Mouse (Mus musculus) hindbrain, embryonic 13.5 days (tissue): Measurements from ENCODE around the gene C1qtnf7. TPM values are rescaled to one million over a fixed set of nuclear protein-coding genes. Genes with fewer than 3 reads are reported as not detected.

Source experiments
- ATAC-seq: fragments of 200-750 bp; cut with Nextera tagmentation; 2 replicates; pipeline ENCODE4 v1.8.0; 2017; ENCODE audit warnings: moderate TSS enrichment; ENCODE audit not compliant: low FRiP score
- H3K27ac ChIP-seq: fragments of 300-500 bp; sonication (generic); 2 replicates; pipeline ENCODE4 v1.5.1; 2015; ENCODE audit warnings: inconsistent platforms, mild to moderate bottlenecking, moderate library complexity
- H3K27me3 ChIP-seq: fragments of 300-500 bp; sonication (generic); 2 replicates; pipeline ENCODE4 v1.6.1; 2015; ENCODE audit warnings: mild to moderate bottlenecking, inconsistent platforms
- H3K36me3 ChIP-seq: fragments of 300-500 bp; sonication (generic); 2 replicates; pipeline ENCODE4 v1.6.1; 2015; ENCODE audit warnings: mild to moderate bottlenecking, inconsistent platforms
- H3K4me1 ChIP-seq: fragments of 300-500 bp; sonication (generic); replicated peaks from 2 replicates; pipeline ENCODE4 v1.6.1; 2015; ENCODE audit warnings: inconsistent platforms
- H3K4me2 ChIP-seq: fragments of 300-500 bp; sonication (generic); 2 replicates; pipeline ENCODE4 v1.6.1; 2015; ENCODE audit warnings: inconsistent platforms, mild to moderate bottlenecking, moderate library complexity
- H3K4me3 ChIP-seq: fragments of 300-500 bp; sonication (generic); 2 replicates; pipeline ENCODE4 v1.5.1; 2015; ENCODE audit warnings: mild to moderate bottlenecking, inconsistent platforms
- H3K9ac ChIP-seq: fragments of 300-500 bp; sonication (generic); 2 replicates; pipeline ENCODE4 v1.6.1; 2015; ENCODE audit warnings: mild to moderate bottlenecking, inconsistent platforms
- H3K9me3 ChIP-seq: fragments of 300-500 bp; sonication (generic); 2 replicates; pipeline ENCODE4 v1.6.1; 2016; ENCODE audit warnings: inconsistent platforms
- WGBS: fragments of 180-500 bp; shearing (Covaris S2); methylation state at CpG from one replicate; pipeline ENCODE4 v1.1.7; 2015; 5-methylcytosine and 5-hydroxymethylcytosine counted together
- polyA plus RNA-seq: library from polyadenylated mRNA; unstranded; fragments of >200 nt; fragmentation: Nextera tagmentation; extraction: Ambion mirVana; gene quantifications from 2 replicates; pipeline ENCODE4 v1.2.1, GENCODE M21; 2015

Gene C1qtnf7
- 0.98 and 2.2 TPM in 2 replicates for polyA plus RNA-seq

DNA sequence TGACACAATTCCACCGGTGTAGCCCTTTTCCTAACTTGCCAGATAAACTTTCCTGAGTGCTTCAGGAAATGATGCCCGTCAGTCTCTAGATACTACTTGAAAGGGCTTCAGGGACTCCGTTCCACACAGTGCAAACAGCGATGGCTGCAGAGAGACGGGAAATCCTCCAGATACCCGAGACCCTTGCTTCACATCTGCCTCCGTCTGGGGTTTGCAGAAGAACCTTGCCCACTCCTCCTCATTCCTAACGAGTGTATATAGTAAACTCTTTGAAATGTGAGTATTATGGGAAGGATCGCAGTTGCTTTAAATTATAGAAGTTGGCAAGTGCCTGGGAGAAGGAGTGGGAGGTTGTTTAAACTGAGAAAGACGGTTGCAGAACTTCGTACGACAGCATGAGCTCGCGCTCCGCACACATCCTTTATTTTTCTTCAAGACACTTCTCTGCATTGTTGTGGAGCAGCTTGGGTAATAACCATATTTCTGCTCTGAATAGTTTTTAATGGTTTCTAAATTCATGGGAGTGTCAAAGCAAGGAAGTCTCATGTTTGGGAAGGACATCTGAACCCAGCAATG is at the start of gene C1qtnf7:
C1qtnf7 (plus strand) TSS at position 138 of the 576 bp plus-strand sequence.
- Histone ChIP-seq H3K36me3 (no peaks in the 10 kb centered on the region), H3K4me2 (no peak within 1 kb of the TSS), H3K27me3 (no peaks in the 10 kb centered on the region), H3K9ac (no peak within 1 kb of the TSS), H3K4me3 (no peak within 1 kb of the TSS), H3K9me3 (no peaks in the 10 kb centered on the region), H3K27ac (no peak within 1 kb of the TSS), H3K4me1 (no peaks in the 10 kb centered on the region)
- WGBS, result 74% methylated on average over 15 of the region's 15 CpGs
- no peak for ATAC-seq

DNA sequence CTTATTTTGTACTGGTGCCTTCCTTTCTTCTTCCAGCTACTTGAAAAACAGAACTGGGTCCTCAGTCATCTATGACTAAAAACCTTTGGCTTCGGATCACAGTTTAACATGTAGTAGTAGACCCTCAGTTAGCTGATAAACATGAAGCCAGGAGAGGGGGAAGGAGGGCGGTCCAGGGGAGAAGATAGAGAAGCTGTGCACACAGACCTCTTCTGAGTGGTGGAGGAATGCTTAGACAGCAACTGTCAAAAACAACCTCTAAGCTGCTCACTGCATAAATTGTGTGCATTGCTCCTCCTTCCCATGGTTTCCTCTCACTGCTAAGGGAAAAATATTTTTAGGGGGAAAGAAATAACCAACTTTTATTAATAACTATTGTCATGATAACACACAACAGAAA is 48.6 kb upstream of the C1qtnf7 start:
- no peak for ATAC-seq
- H3K27ac ChIP-seq, result no peak overlapping the region
- H3K4me3 ChIP-seq, result no peak overlapping the region
- no peaks in the 10 kb centered on the region for H3K36me3 ChIP-seq
- H3K4me2 ChIP-seq, result no peak overlapping the region
- H3K4me1 ChIP-seq, result no peaks in the 10 kb centered on the region
- H3K27me3 ChIP-seq, result no peaks in the 10 kb centered on the region
- no peak overlapping the region for H3K9ac ChIP-seq
- H3K9me3 ChIP-seq, result no peaks in the 10 kb centered on the region
- 100% methylated on average over 2 of the region's 2 CpGs for WGBS

DNA sequence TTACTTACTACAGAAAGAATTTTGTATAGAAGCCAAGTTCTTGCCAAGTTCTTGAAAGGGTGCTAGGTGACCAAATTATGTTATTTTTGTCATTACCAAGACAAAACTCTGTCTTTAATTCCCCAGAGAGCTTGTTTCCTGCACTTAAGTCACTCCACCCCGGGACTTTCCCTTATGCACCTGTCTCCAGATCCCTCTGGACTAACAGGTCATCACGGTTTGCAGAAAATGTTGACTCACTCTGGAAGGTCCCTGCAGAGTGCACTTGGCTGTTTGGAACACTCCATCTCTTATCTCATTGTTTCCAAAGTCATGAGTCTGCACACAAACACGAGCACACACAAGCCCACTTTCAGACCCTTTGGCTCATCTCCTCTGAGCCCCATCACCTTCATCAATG is 48.1 kb upstream of the C1qtnf7 start:
- Histone ChIP-seq H3K4me1 (no peaks in the 10 kb centered on the region), H3K9me3 (no peaks in the 10 kb centered on the region), H3K27me3 (no peaks in the 10 kb centered on the region), H3K4me2 (no peak overlapping the region), H3K36me3 (no peaks in the 10 kb centered on the region), H3K9ac (no peak overlapping the region), H3K27ac (no peak overlapping the region), H3K4me3 (no peak overlapping the region)
- no peak for ATAC-seq
- 78% methylated on average over 3 of the region's 3 CpGs for WGBS

DNA sequence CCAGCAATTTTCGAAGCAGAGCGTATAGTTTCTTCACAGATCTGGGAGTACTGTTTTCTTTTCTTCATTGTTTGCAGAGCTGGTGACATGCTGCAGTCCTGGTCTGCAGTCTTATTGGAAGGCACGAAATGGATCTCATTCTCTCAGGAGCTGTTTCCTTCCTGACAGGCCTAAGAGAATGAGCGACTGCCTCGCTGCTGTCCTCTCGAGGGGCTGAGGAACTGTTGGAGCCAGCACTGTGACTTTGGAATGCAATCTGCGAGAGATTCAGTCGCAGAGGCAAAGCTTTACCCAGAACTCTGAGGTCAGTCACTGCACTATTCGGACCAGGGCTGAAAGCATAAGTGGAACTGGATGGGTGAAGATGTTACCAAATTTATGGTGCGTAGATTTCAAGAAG is 46.4 kb upstream of the C1qtnf7 start:
- no peak overlapping the region for H3K4me3 ChIP-seq
- no peak for ATAC-seq
- H3K9ac ChIP-seq, result no peak overlapping the region
- WGBS, result 83% methylated on average over 10 of the region's 10 CpGs
- H3K9me3 ChIP-seq, result no peaks in the 10 kb centered on the region
- H3K27me3 ChIP-seq, result no peaks in the 10 kb centered on the region
- H3K4me2 ChIP-seq, result no peak overlapping the region
- no peaks in the 10 kb centered on the region for H3K36me3 ChIP-seq
- no peak overlapping the region for H3K27ac ChIP-seq
- no peaks in the 10 kb centered on the region for H3K4me1 ChIP-seq

DNA sequence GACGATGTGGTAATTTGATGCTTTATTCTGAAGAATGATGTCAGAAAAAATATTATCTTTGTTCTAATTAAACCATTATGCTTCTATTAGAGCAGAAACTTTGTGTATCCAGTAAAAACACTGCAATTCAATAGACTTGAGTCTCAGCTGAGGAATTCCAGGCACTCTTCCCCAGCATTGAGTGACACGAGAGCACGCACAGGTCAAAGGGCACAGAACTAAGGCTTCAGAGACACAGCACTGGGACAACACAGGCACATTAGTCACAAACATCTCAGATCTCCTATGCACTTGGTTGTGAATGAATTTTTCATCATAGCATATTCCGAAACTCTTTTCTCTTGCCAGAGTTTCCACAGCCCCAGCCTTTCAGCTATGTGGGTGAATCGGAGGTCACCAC is 37.4 kb upstream of the C1qtnf7 start:
- Histone ChIP-seq H3K4me3 (no peak overlapping the region), H3K9me3 (no peaks in the 10 kb centered on the region), H3K27me3 (no peaks in the 10 kb centered on the region), H3K36me3 (no peaks in the 10 kb centered on the region), H3K4me1 (no peaks in the 10 kb centered on the region), H3K27ac (no peak overlapping the region), H3K9ac (no peak overlapping the region), H3K4me2 (no peak overlapping the region)
- 67% methylated on average over 5 of the region's 5 CpGs for WGBS
- no peak for ATAC-seq

DNA sequence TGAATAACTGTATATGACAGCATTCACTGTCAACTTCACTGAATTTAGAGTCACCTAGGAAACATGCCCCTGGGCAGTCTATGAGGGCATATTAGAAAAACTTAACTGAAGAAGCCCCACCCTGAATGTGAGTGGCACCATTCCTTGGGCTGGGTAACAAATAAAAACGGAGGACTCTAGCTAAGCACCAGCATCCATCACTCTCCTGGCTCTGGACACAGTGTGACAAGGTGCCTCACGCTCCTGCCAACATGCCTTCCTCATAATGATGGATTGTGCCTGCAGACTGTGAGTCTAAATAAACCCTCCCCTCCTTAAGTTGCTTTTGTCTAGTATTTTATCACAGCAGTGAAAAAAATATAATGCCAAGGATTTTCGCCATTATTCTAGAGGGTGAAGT is 35.3 kb upstream of the C1qtnf7 start:
- no peak overlapping the region for H3K27ac ChIP-seq
- WGBS, result 60% methylated on average over 3 of the region's 3 CpGs
- H3K27me3 ChIP-seq, result no peaks in the 10 kb centered on the region
- no peaks in the 10 kb centered on the region for H3K9me3 ChIP-seq
- H3K4me3 ChIP-seq, result no peak overlapping the region
- ATAC-seq, result no peak
- no peak overlapping the region for H3K9ac ChIP-seq
- no peaks in the 10 kb centered on the region for H3K36me3 ChIP-seq
- H3K4me2 ChIP-seq, result no peak overlapping the region
- H3K4me1 ChIP-seq, result no peaks in the 10 kb centered on the region

DNA sequence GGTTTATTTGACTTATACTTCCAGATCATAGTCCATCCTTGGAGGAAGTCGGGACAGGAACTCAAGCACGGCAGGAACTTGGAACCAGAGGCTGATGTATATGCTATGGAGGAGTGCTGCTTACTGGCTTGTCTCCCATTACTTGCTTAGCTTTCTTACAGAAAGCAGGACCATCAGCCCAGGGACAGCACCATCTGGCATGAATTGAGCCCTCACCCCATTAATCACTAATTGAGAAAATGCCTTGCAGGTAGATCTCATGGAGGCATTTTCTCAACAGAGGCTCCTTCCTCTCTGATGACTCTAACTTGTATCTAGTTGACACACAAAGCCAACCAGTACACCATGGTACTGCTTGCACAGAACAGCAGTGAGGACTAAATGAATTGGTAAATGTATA is 34.6 kb upstream of the C1qtnf7 start:
- Histone ChIP-seq H3K27ac (no peak overlapping the region), H3K4me2 (no peak overlapping the region), H3K36me3 (no peaks in the 10 kb centered on the region), H3K27me3 (no peaks in the 10 kb centered on the region), H3K4me1 (no peaks in the 10 kb centered on the region), H3K9ac (no peak overlapping the region), H3K9me3 (no peaks in the 10 kb centered on the region), H3K4me3 (no peak overlapping the region)
- no peak for ATAC-seq
- 81% methylated on average over 2 of the region's 2 CpGs for WGBS

DNA sequence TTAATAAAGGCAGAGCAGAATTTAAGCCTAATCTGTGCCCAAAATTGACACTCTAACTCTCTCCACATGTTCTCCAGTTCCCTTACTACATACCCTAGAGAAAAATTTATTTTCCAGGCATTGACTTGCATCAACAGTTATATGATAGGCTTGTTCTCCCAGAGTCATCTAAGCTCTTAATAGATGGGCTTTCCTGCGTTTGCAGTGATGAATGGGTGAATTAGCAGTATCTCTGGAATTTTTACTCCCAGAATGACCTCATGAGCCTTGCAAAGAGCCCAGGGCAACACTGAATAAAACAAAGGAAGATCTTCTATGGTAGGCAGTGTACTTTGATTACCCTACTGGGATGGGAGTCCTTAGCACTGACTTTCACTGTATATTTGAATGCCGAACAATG is 33.5 kb upstream of the C1qtnf7 start:
- 68% methylated on average over 2 of the region's 2 CpGs for WGBS
- Histone ChIP-seq H3K9me3 (no peaks in the 10 kb centered on the region), H3K27ac (no peak overlapping the region), H3K27me3 (no peaks in the 10 kb centered on the region), H3K36me3 (no peaks in the 10 kb centered on the region), H3K9ac (no peak overlapping the region), H3K4me1 (no peaks in the 10 kb centered on the region), H3K4me2 (no peak overlapping the region), H3K4me3 (no peak overlapping the region)
- ATAC-seq, result no peak

DNA sequence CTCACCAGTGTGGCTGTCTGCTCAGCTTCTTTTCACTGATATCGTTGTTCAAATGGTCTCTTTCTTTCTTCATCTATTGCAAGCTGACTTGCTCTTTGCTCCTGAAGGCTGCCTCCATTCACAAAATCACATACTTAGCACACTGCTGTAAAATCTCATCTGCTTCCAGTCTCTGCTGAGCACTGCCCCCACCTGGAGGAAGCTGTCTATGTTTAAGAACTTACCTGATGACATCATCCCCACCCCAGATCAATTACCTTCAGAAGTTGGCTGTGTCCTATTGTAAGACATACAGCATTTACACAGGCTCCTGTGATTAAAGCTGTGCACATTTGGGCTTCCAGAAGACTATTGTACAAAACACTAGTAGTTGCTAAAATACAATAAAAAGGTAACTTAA is 13.5 kb upstream of the C1qtnf7 start:
- WGBS, result 94% methylated on average over 1 of the region's 1 CpGs
- H3K27ac ChIP-seq, result no peak overlapping the region
- no peaks in the 10 kb centered on the region for H3K9me3 ChIP-seq
- no peak overlapping the region for H3K4me3 ChIP-seq
- no peak overlapping the region for H3K4me2 ChIP-seq
- no peak overlapping the region for H3K9ac ChIP-seq
- no peaks in the 10 kb centered on the region for H3K4me1 ChIP-seq
- no peaks in the 10 kb centered on the region for H3K27me3 ChIP-seq
- ATAC-seq, result no peak
- no peaks in the 10 kb centered on the region for H3K36me3 ChIP-seq

DNA sequence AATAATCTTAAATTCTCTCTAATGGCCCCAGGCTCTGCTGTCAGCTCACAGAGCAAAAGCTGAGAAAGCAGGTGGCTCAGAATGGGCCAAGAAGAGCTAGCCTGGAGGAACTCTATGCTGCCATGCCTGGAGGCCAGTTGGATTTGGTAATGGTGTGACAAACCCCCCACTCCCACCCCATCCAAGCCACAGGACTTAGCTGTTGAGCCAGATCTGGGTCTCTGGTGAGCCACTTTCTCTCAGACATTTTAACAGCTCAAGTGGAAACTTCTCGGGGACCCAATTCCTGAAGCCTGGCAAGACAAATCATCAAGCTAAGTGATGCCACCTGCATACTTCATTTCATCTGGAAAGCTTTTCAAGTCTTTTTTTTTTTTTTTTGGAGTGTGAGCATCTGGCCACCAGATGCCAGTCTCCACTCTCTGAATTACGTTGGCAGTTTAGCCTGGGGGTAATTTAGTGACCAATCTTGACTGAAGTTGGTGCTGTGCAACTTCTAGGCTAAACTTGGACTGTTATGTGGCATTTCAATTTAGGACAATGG is 11.0 kb upstream of the C1qtnf7 start:
- H3K27ac ChIP-seq, result no peak overlapping the region
- H3K9ac ChIP-seq, result no peak overlapping the region
- 56% methylated on average over 2 of the region's 2 CpGs for WGBS
- H3K4me2 ChIP-seq, result no peak overlapping the region
- H3K36me3 ChIP-seq, result no peaks in the 10 kb centered on the region
- ATAC-seq, result no peak
- H3K27me3 ChIP-seq, result no peaks in the 10 kb centered on the region
- H3K9me3 ChIP-seq, result no peaks in the 10 kb centered on the region
- no peaks in the 10 kb centered on the region for H3K4me1 ChIP-seq
- H3K4me3 ChIP-seq, result no peak overlapping the region

DNA sequence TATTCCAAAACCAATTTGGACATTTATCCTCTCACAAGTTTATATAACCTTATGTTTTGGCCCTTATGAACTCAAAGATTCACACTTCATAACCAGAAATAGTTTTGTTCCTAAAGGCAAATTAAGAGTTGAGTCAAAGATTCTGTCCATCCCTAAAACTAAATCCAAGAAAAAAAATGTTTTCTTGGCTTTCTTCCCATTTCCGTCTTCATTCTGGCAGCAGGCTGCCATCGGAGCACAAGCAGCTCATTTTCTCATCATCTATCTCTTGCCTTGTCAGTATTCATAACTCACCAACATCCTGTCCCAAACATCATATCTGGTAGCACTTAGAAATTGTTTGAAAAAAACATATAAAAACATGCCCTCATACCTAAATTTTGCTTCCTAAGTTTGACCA is 6.9 kb upstream of the C1qtnf7 start:
- WGBS, result 84% methylated on average over 2 of the region's 2 CpGs
- Histone ChIP-seq H3K36me3 (no peaks in the 10 kb centered on the region), H3K4me2 (no peak overlapping the region), H3K9ac (no peak overlapping the region), H3K4me3 (no peak overlapping the region), H3K27me3 (no peaks in the 10 kb centered on the region), H3K9me3 (no peaks in the 10 kb centered on the region), H3K27ac (no peak overlapping the region), H3K4me1 (no peaks in the 10 kb centered on the region)
- no peak for ATAC-seq

DNA sequence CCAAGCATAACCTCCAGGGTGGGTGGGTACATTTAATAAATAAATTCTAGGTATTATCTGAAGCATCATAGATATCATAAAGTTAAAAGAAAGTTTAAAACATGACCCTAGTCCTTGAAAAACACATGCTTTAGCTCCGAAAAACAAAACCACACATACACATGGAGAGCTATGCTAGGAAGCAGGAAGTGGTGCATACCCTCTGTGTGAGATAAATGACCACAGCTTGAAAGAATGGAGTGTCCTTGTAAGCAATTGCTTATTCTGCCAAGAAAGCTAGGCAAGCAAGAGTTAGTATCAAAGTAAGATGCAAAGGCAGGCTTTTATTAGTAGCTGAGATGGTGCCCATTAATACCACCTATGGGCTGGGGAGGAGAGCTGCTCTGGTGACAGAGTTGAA is 6.4 kb upstream of the C1qtnf7 start:
- no peak overlapping the region for H3K4me2 ChIP-seq
- WGBS, result 80% methylated on average over 1 of the region's 1 CpGs
- H3K27ac ChIP-seq, result no peak overlapping the region

DNA sequence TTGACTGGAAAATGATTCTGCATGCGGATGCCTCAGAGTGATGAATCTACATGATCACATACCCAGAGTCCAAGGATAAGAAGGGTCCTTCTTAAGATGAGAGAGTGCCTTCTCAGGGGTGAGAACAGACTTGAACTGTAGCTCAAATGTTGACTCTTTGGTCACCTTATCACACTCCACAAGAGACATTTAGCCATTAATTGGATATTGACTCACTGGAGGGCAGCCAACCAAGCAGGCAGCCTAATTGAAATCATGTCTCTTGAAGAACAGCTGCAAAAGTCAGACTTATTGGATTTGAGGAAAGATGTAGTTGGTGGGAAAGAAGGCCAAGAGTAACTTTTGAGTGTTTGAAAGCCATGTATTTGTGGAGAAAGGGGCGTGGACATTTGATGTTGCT is 4.2 kb upstream of the C1qtnf7 start:
- no peaks in the 10 kb centered on the region for H3K27me3 ChIP-seq
- no peaks in the 10 kb centered on the region for H3K9me3 ChIP-seq
- 90% methylated on average over 2 of the region's 2 CpGs for WGBS
- H3K4me2 ChIP-seq, result no peak overlapping the region
- ATAC-seq, result no peak
- H3K27ac ChIP-seq, result no peak overlapping the region
- no peaks in the 10 kb centered on the region for H3K36me3 ChIP-seq
- no peaks in the 10 kb centered on the region for H3K4me1 ChIP-seq
- no peak overlapping the region for H3K9ac ChIP-seq
- H3K4me3 ChIP-seq, result no peak overlapping the region

More for the DNA sequence above, 6.4 kb upstream of the C1qtnf7 start:
- no peak overlapping the region for H3K4me3 ChIP-seq
- no peaks in the 10 kb centered on the region for H3K27me3 ChIP-seq
- H3K9ac ChIP-seq, result no peak overlapping the region
- H3K36me3 ChIP-seq, result no peaks in the 10 kb centered on the region
- no peaks in the 10 kb centered on the region for H3K9me3 ChIP-seq
- no peaks in the 10 kb centered on the region for H3K4me1 ChIP-seq
- ATAC-seq, result no peak
